Mouse (Mus musculus) forebrain, embryonic 15.5 days (tissue): Measurements from ENCODE around the gene Slc39a13. TPM values are rescaled to one million over a fixed set of nuclear protein-coding genes. Genes with fewer than 3 reads are reported as not detected.
A peak's percentile ranks its signal among the peaks of the same experiment; 100 is the strongest.
"Not testable (repeated sequence)": the region's sequence is repeated elsewhere in the genome, so short reads cannot be mapped to it uniquely, and the experiment has no call there.

Experiments used
- ATAC-seq: fragments of 200-750 bp; cut with Nextera tagmentation; replicated peaks from 2 replicates; pipeline ENCODE4 v1.8.0; 2017; ENCODE audit warnings: mild to moderate bottlenecking, moderate TSS enrichment, moderate library complexity
- H3K27ac ChIP-seq: fragments of 300-500 bp; sonication (generic); replicated peaks from 2 replicates; pipeline ENCODE4 v1.5.1; 2015; ENCODE audit warnings: mild to moderate bottlenecking, inconsistent platforms
- H3K27me3 ChIP-seq: fragments of 300-500 bp; sonication (generic); 2 replicates; pipeline ENCODE4 v1.6.1; 2015; ENCODE audit warnings: inconsistent platforms
- H3K36me3 ChIP-seq: fragments of 300-500 bp; sonication (generic); 2 replicates; pipeline ENCODE4 v1.6.1; 2015; ENCODE audit warnings: mild to moderate bottlenecking, inconsistent platforms
- H3K4me1 ChIP-seq: fragments of 300-500 bp; sonication (generic); 2 replicates; pipeline ENCODE4 v1.6.1; 2015; ENCODE audit warnings: inconsistent platforms
- H3K4me2 ChIP-seq: fragments of 300-500 bp; sonication (generic); replicated peaks from 2 replicates; pipeline ENCODE4 v1.6.1; 2015; ENCODE audit warnings: mild to moderate bottlenecking, inconsistent platforms
- H3K4me3 ChIP-seq: fragments of 300-500 bp; sonication (generic); 2 replicates; pipeline ENCODE4 v1.5.1; 2015; ENCODE audit warnings: mild to moderate bottlenecking, inconsistent platforms
- H3K9ac ChIP-seq: fragments of 300-500 bp; sonication (generic); replicated peaks from 2 replicates; pipeline ENCODE4 v1.6.1; 2015; ENCODE audit warnings: mild to moderate bottlenecking, inconsistent platforms
- H3K9me3 ChIP-seq: fragments of 300-500 bp; sonication (generic); 2 replicates; pipeline ENCODE4 v1.6.1; 2016; ENCODE audit warnings: inconsistent platforms
- WGBS: fragments of 180-500 bp; shearing (Covaris S2); methylation state at CpG from one replicate; pipeline ENCODE4 v1.1.7; 2015; ENCODE audit warnings: mixed read lengths; 5-methylcytosine and 5-hydroxymethylcytosine counted together
- polyA plus RNA-seq: library from polyadenylated mRNA; unstranded; fragments of >200 nt; fragmentation: Nextera tagmentation; extraction: Ambion mirVana; gene quantifications from 2 replicates; pipeline ENCODE4 v1.2.1, GENCODE M21; 2015

Slc39a13 gene
- polyA plus RNA-seq, 1 experiment from 2014 or later: 23.7 TPM

- H3K36me3 ChIP-seq: peaks cover 78% of the 10 kb centered on the region
- H3K4me1 ChIP-seq: peaks cover 12% of the 10 kb centered on the region
- no peak overlapping the region for H3K4me3 ChIP-seq
- ATAC-seq: no peak
- H3K9ac ChIP-seq: no peak overlapping the region
- WGBS: 100% methylated on average over 2 of the region's 2 CpGs
- H3K27me3 ChIP-seq: no peaks in the 10 kb centered on the region
- no peak overlapping the region for H3K27ac ChIP-seq
- H3K4me2 ChIP-seq: no peak overlapping the region
- no peaks in the 10 kb centered on the region for H3K9me3 ChIP-seq
Observed at GRCm38 (mm10) chr2:91059376-91059775, 10.8 kb downstream of the Slc39a13 start.

DNA sequence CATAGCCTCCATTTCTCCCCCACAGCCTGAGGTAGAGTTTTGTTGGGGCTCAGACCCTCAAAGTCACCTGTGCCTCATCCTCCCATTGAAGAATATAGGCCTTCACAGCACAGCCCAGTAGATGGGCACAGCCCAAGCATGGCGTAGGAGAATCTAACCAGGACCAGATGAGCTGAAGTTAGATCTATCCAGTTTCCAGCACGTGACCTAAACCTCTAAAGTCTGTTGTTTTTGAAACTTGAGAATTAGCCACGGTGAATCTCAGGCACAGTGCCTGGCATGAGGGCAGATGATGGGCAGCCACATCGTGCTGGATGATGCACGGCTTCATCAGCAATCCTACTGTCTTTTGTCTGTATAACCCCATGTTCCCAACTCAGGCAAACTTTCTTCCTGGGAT lies 11.8 kb downstream of the Slc39a13 start:
- Histone ChIP-seq H3K27me3 (no peaks in the 10 kb centered on the region), H3K4me2 (no peak overlapping the region), H3K9ac (no peak overlapping the region), H3K4me1 (peaks cover 12% of the 10 kb centered on the region), H3K4me3 (no peak overlapping the region), H3K36me3 (peaks cover 69% of the 10 kb centered on the region), H3K9me3 (no peaks in the 10 kb centered on the region), H3K27ac (no peak overlapping the region)
- no peak for ATAC-seq
- WGBS: 91% methylated on average over 5 of the region's 5 CpGs

GRCm38 (mm10) chr2:91053934-91054382 lies 16.3 kb downstream of the Slc39a13 start, which contains the start of gene Psmc3:
Psmc3 (plus strand) TSS chr2:91054009.
- peak; percentile 99 for ATAC-seq
- no peaks in the 10 kb centered on the region for H3K9me3 ChIP-seq
- peak within 1 kb of the TSS; percentile 79 for H3K9ac ChIP-seq
- WGBS: under 1% methylated on average over 40 of the region's 40 CpGs
- peak within 1 kb of the TSS; percentile 91 for H3K27ac ChIP-seq
- H3K4me2 ChIP-seq: peak within 1 kb of the TSS; percentile 89
- peaks cover 18% of the 10 kb centered on the region for H3K4me1 ChIP-seq
- H3K4me3 ChIP-seq: peak within 1 kb of the TSS; percentile 78
- peaks cover 38% of the 10 kb centered on the region for H3K36me3 ChIP-seq
- no peaks in the 10 kb centered on the region for H3K27me3 ChIP-seq

GRCm38 (mm10) chr2:91053181-91053933 lies 16.9 kb downstream of the Slc39a13 start:
- H3K9ac ChIP-seq: peak overlapping the region; percentile 49
- H3K4me1 ChIP-seq: peaks cover 18% of the 10 kb centered on the region
- no peaks in the 10 kb centered on the region for H3K27me3 ChIP-seq
- 0% methylated on average over 6 of the region's 6 CpGs for WGBS
- H3K4me2 ChIP-seq: peak overlapping the region; percentile 89
- H3K27ac ChIP-seq: peak overlapping the region; percentile 91
- ATAC-seq: peak; percentile 79
- H3K36me3 ChIP-seq: peaks cover 32% of the 10 kb centered on the region
- H3K4me3 ChIP-seq: peak overlapping the region; percentile 78
- no peaks in the 10 kb centered on the region for H3K9me3 ChIP-seq

DNA sequence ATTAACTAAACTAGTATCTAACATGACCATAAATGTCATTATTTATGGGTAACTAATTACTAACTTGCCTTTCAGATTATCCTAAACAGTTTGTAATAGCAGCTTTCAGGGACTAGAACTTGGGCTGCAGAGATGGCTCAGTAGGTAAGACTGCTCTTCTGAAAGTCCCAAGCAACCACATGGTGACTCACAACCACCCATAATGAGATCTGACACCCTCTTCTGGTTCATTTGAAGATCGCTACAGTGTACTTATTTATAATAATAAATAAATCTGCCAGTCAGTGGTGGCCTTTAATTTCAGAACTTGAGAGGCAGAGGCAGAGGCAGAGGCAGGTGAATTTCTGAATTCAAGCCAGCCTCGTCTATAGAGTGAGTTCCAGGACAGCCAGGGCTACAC lies 17.5 kb downstream of the Slc39a13 start:
- 57% methylated on average over 2 of the region's 2 CpGs for WGBS
- no peaks in the 10 kb centered on the region for H3K27me3 ChIP-seq
- no peak overlapping the region; the same call in 1 of the 2 replicates for H3K4me3 ChIP-seq
- ATAC-seq: no peak
- H3K9ac ChIP-seq: no peak overlapping the region
- no peaks in the 10 kb centered on the region for H3K9me3 ChIP-seq
- no peak overlapping the region for H3K27ac ChIP-seq
- peaks cover 26% of the 10 kb centered on the region for H3K36me3 ChIP-seq
- peaks cover 18% of the 10 kb centered on the region for H3K4me1 ChIP-seq
- peak overlapping the region; percentile 89 for H3K4me2 ChIP-seq

DNA sequence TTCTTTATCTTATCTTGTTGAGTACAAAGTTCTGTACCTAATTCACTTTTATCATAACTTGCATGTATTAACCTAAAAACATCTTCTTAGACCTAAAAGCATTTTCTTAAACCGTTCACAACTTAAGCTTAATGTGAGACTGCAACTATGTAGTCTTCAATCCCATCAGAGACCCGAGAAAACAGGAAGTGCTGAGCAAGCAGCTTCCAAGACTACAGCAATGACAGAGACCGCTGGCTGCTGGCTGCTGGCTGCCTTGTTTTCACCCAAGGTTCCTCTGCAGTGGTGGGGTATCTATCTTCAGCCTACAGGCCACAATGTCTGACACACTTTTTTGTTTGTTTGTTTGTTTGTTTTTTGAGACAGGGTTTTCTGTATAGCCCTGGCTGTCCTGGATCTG lies 18.3 kb downstream of the Slc39a13 start:
- 85% methylated on average over 3 of the region's 3 CpGs for WGBS
- H3K27ac ChIP-seq: no peak overlapping the region

DNA sequence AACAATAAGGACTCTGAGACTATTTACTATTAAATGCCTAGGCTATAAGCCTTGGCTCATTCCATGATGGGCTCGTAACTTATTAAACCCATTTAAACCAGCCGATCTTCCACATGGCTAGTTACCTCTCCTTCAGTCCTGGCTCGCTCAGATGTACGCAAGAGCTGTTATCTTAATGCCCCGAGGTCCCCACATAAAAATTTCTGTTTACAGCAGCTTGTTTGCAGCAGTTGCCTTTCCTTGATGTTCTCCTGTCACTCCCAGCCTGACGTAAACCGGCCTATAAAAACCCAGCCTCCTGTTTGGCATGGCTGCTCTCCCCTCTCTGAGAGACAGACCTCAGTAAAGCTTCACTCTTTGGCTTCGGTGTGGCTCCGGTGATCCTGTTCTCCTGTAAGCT lies 22.9 kb downstream of the Slc39a13 start:
- Histone ChIP-seq H3K9ac (no peak overlapping the region), H3K4me3 (no peak overlapping the region), H3K27ac (no peak overlapping the region), H3K4me2 (no peak overlapping the region), H3K4me1 (no peaks in the 10 kb centered on the region), H3K9me3 (no peaks in the 10 kb centered on the region), H3K36me3 (no peaks in the 10 kb centered on the region), H3K27me3 (no peaks in the 10 kb centered on the region)
- WGBS: 78% methylated on average over 9 of the region's 9 CpGs
- ATAC-seq: no peak

More for the DNA sequence above, 18.3 kb downstream of the Slc39a13 start:
- no peak for ATAC-seq
- Histone ChIP-seq H3K4me3 (no peak overlapping the region), H3K9ac (no peak overlapping the region), H3K27me3 (no peaks in the 10 kb centered on the region), H3K9me3 (no peaks in the 10 kb centered on the region), H3K4me1 (peaks cover 18% of the 10 kb centered on the region), H3K4me2 (no peak overlapping the region), H3K36me3 (peaks cover 18% of the 10 kb centered on the region)

- not testable (repeated sequence) for H3K27ac ChIP-seq, H3K4me1 ChIP-seq, H3K36me3 ChIP-seq, H3K9ac ChIP-seq, H3K27me3 ChIP-seq, H3K4me3 ChIP-seq, H3K9me3 ChIP-seq, ATAC-seq, H3K4me2 ChIP-seq
- WGBS: 75% methylated on average over 1 of the region's 1 CpGs
Observed at GRCm38 (mm10) chr2:91045805-91046204, 24.4 kb downstream of the Slc39a13 start.

- Histone ChIP-seq H3K27ac (no peak overlapping the region), H3K36me3 (no peaks in the 10 kb centered on the region), H3K4me2 (no peak overlapping the region), H3K9ac (no peak overlapping the region), H3K4me3 (no peak overlapping the region), H3K27me3 (no peaks in the 10 kb centered on the region), H3K4me1 (no peaks in the 10 kb centered on the region), H3K9me3 (no peaks in the 10 kb centered on the region)
- 84% methylated on average over 13 of the region's 13 CpGs for WGBS
- ATAC-seq: no peak
Observed at GRCm38 (mm10) chr2:91044727-91045126, 25.5 kb downstream of the Slc39a13 start.

DNA sequence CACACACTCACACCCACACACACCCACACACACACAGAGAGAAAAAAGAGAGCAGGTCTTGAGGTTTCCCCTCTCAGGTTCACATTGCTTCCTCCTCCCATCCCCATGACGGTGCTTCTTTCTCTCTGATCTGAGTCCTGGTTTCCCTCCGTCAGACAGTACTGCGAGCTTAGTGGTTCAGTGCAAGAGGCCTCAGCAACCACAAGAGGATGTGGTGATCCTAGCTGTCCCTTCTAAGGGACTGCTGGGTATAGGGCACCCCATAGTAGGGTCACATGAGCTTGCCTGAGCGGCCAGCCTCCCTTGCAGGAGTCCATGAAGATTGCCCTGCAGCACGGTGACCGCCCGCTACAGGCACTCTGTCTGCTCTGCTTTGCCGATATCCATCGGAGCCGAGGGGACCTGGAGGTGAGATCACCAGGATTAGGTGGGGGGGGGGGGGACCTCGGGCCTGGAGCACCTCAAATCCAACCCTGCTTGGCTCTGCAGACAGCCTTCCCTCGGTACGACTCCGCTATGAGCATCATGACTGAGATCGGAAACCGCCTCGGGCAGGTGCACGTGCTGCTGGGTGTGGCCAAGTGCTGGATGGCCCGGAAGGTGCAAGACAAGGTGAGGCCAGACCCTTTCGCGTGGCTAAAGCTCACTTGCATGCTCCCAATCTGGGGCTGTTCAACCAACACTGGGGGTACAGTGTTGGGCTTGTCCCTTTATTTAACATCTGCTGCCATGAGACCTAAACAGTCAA lies 27.4 kb downstream of the Slc39a13 start:
- WGBS: 67% methylated on average over 21 of the region's 21 CpGs
- Histone ChIP-seq H3K9ac (no peak overlapping the region), H3K27ac (no peak overlapping the region), H3K27me3 (no peaks in the 10 kb centered on the region), H3K4me1 (no peaks in the 10 kb centered on the region), H3K4me2 (no peak overlapping the region), H3K9me3 (no peaks in the 10 kb centered on the region), H3K4me3 (no peak overlapping the region), H3K36me3 (no peaks in the 10 kb centered on the region)
- no peak; the same call in 1 of the 2 replicates for ATAC-seq

GRCm38 (mm10) chr2:91041786-91042185 lies 28.4 kb downstream of the Slc39a13 start:
- H3K4me3 ChIP-seq: no peak overlapping the region
- no peaks in the 10 kb centered on the region for H3K4me1 ChIP-seq
- no peaks in the 10 kb centered on the region for H3K27me3 ChIP-seq
- no peaks in the 10 kb centered on the region for H3K9me3 ChIP-seq
- no peak for ATAC-seq
- no peak overlapping the region for H3K27ac ChIP-seq
- H3K36me3 ChIP-seq: no peaks in the 10 kb centered on the region
- H3K9ac ChIP-seq: no peak overlapping the region
- WGBS: 60% methylated on average over 8 of the region's 8 CpGs
- no peak overlapping the region for H3K4me2 ChIP-seq

DNA sequence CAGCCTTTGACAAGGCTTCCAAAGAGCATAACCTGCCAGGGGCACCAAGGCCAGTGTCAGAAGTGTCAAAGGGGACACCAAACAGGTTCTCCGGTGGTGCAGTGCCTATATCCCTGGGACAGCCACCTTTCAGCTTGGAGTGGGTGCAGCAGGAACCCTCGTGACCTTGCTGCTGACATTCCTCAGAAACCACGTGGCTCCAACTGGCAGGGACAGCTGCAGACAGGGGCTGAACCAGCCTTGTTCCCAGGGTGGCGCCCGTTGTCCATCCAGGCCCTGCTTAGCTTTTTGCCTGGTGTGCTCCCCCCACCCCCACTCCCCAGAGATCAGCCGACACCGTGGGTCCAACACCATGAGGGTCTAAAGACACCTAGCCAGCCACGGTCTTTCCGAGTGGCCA lies 34.8 kb downstream of the Slc39a13 start, which contains the start of gene Rapsn:
Rapsn (plus strand) TSS at position 236 of the 400 bp plus-strand sequence.
- Histone ChIP-seq H3K4me3 (no peak within 1 kb of the TSS), H3K27ac (no peak within 1 kb of the TSS), H3K27me3 (no peaks in the 10 kb centered on the region), H3K36me3 (no peaks in the 10 kb centered on the region), H3K9me3 (no peaks in the 10 kb centered on the region), H3K4me2 (no peak within 1 kb of the TSS), H3K9ac (no peak within 1 kb of the TSS), H3K4me1 (no peaks in the 10 kb centered on the region)
- WGBS: 73% methylated on average over 9 of the region's 9 CpGs
- ATAC-seq: no peak
